Mouse (Mus musculus): ENCODE results near the gene Gpr18.

DNA sequence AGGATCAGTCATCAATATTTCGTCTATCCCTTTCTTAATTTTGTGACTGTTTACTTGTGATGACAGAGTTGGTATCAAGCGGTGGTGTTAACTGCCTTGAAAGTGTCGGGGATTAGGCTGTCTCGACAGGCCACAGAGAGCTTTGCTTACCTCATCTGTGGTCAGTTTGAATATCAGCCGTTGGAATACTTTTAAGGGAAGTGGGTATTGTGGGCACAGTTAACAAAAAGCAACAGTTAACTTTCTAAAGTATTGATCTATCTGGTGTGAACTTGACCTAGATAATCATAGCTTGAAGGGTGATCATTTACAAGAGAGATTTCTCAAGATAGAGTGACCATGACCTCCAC, 19.0 kb upstream of the Gpr18 start:
- TF ChIP-seq CTCF (IDR thresholded peaks at IDR 0.05; ENCODE audit: low read depth), result no peak
- no peak for TF ChIP-seq EP300 (IDR thresholded peaks at IDR 0.05; ENCODE audit: low read depth)
